Mouse (Mus musculus) sigmoid colon, adult 10 weeks (tissue): ENCODE data around the gene H2-Aa. TPM values are rescaled to one million over a fixed set of nuclear protein-coding genes. Genes with fewer than 3 reads are reported as not detected.

ENCODE experiments used
- polyA plus RNA-seq: library from polyadenylated mRNA; stranded (reverse); fragments of 350-450 nt; fragmentation: Illumina TruSeq; extraction: RNeasy Lipid Tissue Mini Kit (QIAGEN cat#74804); gene quantifications from one replicate; pipeline ENCODE4 v1.2.3, GENCODE M21; 2014; ENCODE audit warnings: low read depth, low replicate concordance

The H2-Aa gene
- 101 TPM for polyA plus RNA-seq

GRCm38 (mm10) chr17:34287648-34288047, at the start of gene H2-Aa:
Gene H2-Aa (minus strand): TSS chr17:34287823.

GRCm38 (mm10) chr17:34325436-34325835, 37.8 kb upstream of the H2-Aa start, which contains the start of gene H2-Eb2:
Gene H2-Eb2 (plus strand): TSS chr17:34325665.

GRCm38 (mm10) chr17:34305380-34306030, 17.9 kb upstream of the H2-Aa start, which contains the start of gene H2-Eb1:
Gene H2-Eb1 (plus strand): TSS chr17:34305867.

GRCm38 (mm10) chr17:34257594-34258375, 29.8 kb downstream of the H2-Aa start, which contains the start of gene H2-Ab1:
Gene H2-Ab1 (plus strand): TSS chr17:34257689.

GRCm38 (mm10) chr17:34238706-34239105, 48.9 kb downstream of the H2-Aa start, which contains the start of gene H2-Ob:
Gene H2-Ob (plus strand): TSS chr17:34238903.

Other genes with a start within 250 kb of the H2-Aa start
- 0.19 TPM for gene Col11a2, start 248.4 kb downstream of the H2-Aa start, polyA plus RNA-seq
- not detected for gene H2-Oa, start 195.5 kb downstream of the H2-Aa start, polyA plus RNA-seq
- 1.8 TPM for gene H2-DMa, start 168.3 kb downstream of the H2-Aa start, polyA plus RNA-seq
- gene Brd2, start 165.2 kb downstream of the H2-Aa start, polyA plus RNA-seq, result 212 TPM
- 6.1 TPM for gene H2-DMb2, start 144.5 kb downstream of the H2-Aa start, polyA plus RNA-seq
- gene H2-DMb1, start 134.8 kb downstream of the H2-Aa start, polyA plus RNA-seq, result 6.3 TPM
- 4.0 TPM for gene Tap1, start 100.3 kb downstream of the H2-Aa start, polyA plus RNA-seq
- 7.7 TPM for gene Psmb9, start 100.1 kb downstream of the H2-Aa start, polyA plus RNA-seq
- gene Psmb8, start 90.1 kb downstream of the H2-Aa start, polyA plus RNA-seq, result 4.4 TPM
- gene Tap2, start 84.3 kb downstream of the H2-Aa start, polyA plus RNA-seq, result not detected
- 25.2 TPM for gene H2-Ob, start 48.9 kb downstream of the H2-Aa start, polyA plus RNA-seq
- gene H2-Ab1, start 30.1 kb downstream of the H2-Aa start, polyA plus RNA-seq, result 61.2 TPM
- gene H2-Eb1, start 18.0 kb upstream of the H2-Aa start, polyA plus RNA-seq, result 6.3 TPM
- gene H2-Eb2, start 37.8 kb upstream of the H2-Aa start, polyA plus RNA-seq, result 5.7 TPM
- 1.0 TPM for gene Btnl2, start 67.0 kb upstream of the H2-Aa start, polyA plus RNA-seq
- 27.9 TPM for gene Btnl1, start 89.3 kb upstream of the H2-Aa start, polyA plus RNA-seq
- gene BC051142, start 111.0 kb upstream of the H2-Aa start, polyA plus RNA-seq, result 2.1 TPM
- 33.2 TPM for gene Btnl4, start 189.5 kb upstream of the H2-Aa start, polyA plus RNA-seq
- gene Btnl6, start 229.5 kb upstream of the H2-Aa start, polyA plus RNA-seq, result 80.8 TPM